Mouse (Mus musculus) kidney, adult 18-20 months (tissue): ENCODE measurements around the gene Arnt2.

Experiments used
- DNase-seq: peaks from one replicate; pipeline ENCODE4 v3.0.0; 2021

Gene Arnt2

DNA sequence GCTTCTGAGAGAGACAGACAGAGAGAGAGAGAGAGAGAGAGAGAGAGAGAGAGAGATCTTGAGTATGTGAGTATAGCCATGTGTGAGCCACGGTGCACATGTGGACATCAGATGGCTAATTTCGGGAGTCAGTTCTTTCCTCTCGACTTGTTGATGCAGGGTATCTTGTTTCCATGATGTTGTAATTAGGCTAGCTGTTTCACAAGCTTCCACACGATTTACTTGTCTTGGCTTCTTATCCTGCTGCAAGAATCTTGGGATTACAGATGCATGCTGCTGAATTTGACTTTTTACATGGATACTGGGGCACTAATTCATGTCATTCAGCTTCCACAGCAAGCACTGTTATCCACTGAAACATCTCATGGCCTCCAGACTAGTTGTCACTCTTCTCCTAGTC, 178.6 kb downstream of the Arnt2 start:
- DNase-seq = no peak

DNA sequence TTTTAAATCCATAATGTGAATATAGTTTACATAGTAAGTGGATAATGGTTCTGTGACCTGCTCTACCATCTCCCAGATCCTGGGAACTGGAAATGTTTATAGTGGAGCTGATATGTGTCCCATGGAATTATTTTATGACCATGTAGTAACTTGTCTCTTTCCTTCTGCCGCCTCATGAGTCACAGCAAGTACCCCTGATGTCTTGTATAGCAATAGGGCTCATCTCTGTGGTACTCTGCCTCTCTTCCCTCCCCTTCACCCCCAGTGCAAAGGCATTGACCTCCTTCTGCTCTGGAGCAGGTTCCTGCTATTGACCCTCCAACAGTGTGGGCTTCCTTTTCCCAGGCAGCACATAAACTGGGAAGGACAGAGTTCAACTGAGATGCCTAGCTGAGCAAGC, 182.3 kb downstream of the Arnt2 start:
- peak; percentile 6 for DNase-seq

DNA sequence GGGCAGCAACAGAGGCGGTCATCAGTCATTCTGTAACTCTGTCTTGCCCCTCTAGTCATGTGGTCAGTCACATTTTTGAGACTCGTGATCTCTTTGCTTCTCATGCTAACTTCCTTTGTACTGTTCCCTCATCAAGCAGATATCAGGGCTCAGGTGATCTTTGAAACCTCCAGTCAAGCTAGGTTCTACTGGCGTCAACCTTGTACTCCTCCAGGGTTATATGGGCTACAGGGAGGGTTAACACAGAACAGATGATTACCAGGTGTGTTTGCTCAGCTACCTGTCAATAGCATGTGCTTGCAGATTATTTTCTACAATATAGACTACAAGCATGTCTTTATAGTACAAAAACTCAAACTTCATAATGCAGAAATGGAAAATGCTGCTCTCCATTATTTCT, 183.1 kb downstream of the Arnt2 start:
- no peak for DNase-seq

DNA sequence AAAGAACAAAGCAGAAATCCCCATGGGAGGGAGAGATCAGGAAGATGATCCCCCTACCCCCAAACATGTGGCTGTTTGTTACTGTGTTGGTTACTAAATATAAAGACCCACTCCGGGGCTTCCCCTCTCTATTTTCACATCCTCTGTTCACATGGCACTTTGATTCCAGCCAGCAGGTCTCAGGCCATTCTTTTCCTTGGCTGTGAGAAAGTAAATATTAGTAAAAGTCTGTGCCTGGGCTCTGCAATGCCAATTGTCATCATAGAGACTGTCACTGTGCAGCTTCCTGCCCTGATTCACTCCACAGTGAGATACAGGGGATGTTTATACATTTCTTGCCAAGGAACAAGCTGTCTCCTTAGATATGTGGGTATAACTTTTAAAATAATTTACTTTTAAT, 197.9 kb downstream of the Arnt2 start:
- DNase-seq = no peak

DNA sequence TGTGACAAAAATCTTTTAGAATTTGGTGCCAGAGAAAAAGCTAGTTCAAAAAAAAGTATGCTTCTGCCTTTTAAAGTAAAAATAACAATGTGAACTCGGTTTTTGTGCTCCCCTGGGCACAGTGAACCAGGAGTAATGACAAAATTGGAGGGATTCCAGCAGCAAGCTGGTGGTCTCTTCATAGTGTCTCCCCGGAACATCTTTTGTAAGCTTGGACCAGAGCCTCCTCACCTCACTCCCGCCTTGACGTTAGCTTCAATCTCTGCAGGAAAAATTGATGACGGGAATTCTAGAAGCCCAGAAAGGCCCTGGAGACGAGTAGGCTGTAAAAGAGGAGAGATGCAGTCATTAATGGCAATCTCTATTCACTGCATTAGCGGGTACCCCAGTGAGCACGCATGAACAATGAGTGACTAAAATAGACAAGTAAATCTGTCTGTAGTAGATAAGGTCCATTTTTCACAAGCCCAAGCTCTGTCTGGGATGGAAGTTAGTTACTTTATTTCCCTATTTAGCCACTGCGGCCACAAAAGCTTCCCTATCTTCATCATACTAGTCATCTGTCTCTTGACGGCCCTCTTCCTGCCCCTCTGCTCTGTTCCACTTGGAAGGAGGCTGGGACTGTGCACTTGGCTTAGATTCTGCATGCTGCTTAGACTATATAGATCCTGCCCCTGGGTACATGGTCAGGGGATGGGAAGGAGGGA, 199.2 kb downstream of the Arnt2 start:
- DNase-seq = no peak

DNA sequence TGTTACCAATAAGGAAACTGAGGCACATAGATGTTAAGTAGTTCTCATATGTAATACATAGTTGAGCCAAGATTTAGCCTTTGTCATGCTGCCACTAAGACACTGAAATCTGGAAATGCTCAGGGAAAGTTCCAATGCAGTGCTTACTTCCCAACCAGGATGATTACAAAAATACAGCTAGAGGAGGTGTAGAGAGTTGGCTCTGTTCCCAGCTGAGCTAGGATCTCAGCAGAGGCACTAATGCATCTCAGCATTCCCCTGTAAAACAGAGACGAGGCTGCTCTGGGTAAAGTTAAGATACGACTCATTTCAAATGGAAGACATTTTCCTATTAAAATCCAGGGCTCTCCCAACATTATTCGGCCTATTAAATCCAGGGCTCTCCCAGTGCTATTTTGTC, 206.0 kb downstream of the Arnt2 start:
- no peak for DNase-seq

DNA sequence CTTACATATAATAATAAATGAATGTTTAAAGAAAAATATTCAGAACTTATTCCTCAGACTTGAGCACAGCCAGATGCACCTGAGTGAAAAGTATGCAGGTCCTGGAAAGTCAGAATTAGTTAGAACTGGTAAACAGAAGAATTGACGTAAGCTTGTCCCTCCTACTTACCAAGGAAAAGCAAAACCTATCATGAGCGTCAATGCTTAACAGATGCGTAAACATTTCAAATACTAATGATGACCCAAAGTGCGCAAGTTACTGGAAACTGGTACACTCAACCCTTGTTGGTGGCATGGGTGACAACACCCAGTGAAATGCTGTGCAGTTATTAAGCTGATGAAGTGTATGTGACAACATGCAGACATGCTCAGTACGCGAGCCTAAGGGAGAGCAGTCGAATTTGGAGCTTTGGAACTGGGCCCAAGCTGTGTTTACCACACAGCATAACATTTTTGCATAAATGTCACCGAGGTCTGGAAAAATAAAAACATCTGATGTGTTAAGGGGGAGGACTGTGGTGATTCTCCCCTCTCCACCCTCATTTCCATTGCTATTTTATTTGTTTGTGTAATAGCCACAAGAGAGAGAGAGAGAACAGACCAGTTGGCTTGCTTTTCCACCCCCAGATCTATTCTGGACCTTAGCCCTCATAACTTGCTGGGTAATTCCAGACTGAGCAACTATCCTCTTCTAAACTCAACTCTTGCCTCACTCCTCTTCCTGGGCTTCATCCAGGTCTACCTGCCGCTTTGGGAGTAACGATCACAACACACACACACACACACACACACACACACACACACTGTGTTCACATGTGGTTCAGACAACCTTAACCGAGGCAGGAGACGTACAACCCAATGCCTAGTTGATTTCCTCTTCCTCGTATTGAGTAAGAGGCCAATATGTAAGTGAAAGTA, 208.6 kb downstream of the Arnt2 start:
- DNase-seq = no peak

DNA sequence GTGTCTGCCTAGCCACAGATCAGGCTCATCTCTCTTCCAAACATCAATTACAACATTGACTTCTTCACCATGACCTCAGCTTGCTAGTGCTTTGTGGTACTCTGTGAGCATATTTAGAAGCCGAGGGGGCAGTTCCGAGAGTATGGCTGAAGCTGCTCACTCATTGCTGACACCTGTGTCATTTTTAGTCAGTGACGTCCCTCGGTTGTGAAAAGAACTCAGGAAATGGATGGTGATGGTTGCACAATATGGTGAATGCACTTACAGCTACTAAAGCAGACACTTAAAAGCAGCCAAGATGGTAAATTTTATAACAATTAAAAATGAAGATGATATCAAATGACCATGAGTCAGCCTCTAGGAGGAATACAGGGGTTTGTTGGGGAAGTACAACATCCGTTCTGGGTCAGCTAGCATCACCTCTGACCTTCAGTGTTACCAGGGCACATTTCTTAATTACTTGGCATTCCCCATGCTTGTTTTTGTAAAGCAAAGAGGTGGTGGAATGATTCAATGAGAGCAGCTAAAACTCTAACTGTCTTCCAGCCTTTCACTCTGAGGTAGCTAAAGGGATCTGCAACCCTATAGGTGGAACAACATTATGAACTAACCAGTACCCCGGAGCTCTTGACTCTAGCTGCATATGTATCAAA, 212.6 kb downstream of the Arnt2 start:
- DNase-seq = no peak
